Mouse (Mus musculus): ENCODE data around the gene Ddx20. TPM values are rescaled to one million over a fixed set of nuclear protein-coding genes. Genes with fewer than 3 reads are reported as not detected.

Gene Ddx20
- total and polyA plus RNA-seq, 3 experiments = 31.6 to 66.8 (median 37.3) TPM

DNA sequence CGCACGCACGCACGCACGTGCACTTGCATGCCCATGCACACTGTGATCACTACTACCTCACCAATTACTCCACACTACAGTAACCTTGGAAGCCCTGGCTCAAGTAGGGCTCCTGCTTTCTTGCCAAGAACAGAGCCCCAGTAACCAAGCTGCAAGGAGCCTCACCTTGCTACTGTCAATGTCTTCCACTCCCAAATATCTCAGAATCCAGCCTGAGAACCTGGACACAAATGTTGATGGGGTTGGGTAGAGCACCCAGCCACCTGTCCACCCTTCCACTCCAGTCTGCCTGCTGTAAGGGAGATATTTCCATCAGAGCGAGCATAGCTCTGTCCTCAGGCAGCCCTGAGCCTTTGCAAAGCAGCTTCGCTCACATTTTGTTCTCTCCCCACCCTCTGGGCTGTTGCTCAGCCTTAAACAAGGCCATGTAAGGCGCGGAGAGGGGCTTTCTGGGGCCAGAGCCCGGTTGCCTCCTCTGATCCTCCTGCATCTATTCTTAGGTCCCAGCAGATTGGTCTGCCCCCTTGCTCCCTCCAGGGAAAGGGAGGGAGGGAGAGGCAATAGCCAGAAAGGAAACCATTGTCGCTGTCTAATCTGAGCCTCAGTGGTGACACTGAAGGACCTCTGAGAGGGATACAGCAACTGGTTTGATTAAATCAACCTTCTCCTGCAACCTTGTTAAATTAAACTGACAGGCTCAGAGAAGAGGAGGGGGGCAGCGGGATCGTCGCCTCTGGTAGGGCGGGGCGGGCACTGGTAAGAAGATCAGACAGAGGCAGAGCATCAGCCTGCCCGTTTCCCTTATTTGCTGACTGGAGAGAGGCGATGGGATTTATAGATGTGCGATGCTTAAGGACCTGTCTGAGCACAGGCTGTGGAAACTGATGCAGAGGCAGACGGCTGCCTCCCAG, 8.4 kb upstream of the Ddx20 start:
- H3K9me3 ChIP-seq (replicated peaks; ENCODE audit: insufficient read depth, low read length) = no peaks in the 10 kb centered on the region
- H3K4me1 ChIP-seq (ENCODE audit: control insufficient read depth in 1 of 2, insufficient read depth in 2 of 2, low read length in 2 of 2) = peaks cover 24 to 26% of the 10 kb centered on the region in 2 experiments

DNA sequence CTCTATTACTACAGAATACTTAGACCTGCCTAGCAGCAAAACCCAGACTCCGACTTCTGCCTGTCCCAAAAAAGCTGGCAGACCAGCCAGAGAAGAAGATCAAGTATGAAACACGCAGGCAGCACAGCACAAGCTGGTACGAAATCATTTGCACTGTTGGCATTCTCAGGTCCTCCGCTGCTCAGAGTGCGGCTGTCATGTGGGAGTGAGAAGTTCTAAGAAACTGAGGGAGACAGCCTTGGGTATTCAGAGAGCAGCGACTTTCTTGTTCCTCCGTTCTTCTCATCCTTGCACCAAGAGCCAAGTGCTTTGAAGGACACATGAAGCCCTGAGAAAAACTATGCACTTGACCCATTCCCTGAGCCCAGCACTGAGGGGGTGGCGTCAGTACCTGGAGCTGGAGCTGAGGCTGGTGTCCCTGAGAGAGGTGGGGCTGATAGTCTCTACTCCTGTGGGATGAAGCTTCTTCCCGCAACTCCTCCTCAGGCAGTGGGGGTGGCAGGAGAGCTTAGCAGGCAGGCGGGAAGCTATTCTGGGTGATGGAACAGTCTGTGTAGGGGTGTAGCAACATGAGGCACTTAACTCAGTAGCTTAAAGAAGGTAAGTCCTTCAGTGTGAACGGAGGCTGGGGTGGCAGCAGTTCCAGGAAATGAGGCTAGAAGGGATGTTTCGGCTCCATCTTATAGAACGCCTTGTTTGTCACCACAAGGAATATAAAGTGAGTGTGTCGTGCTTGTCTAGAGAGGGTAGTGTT, 6.1 kb upstream of the Ddx20 start:
- TF ChIP-seq SIN3A (IDR thresholded peaks at IDR 0.05; ENCODE audit: low read length) = no peak
- TF ChIP-seq CHD1 (IDR thresholded peaks at IDR 0.05; ENCODE audit: low read depth, low read length) = no peak
- no peak for TF ChIP-seq TCF12 (IDR thresholded peaks at IDR 0.05; ENCODE audit: low read depth, low read length)
- TF ChIP-seq MAX (IDR thresholded peaks at IDR 0.05; ENCODE audit: low read length) = no peak
- TF ChIP-seq TAL1 (IDR thresholded peaks at IDR 0.05; ENCODE audit: low read length) = no peak
- TF ChIP-seq BHLHE40 (IDR thresholded peaks at IDR 0.05; ENCODE audit: borderline replicate concordance, low read depth, low read length) = no peak
- Histone ChIP-seq H3K4me1 (ENCODE audit: control insufficient read depth in 1 of 2, insufficient read depth in 2 of 2, low read length in 2 of 2) (peaks cover 8 to 17% of the 10 kb centered on the region in 2 experiments), H3K79me2 (ENCODE audit: control insufficient read depth, insufficient read depth, low read length, poor library complexity) (no peaks in the 10 kb centered on the region), H3K36me3 (ENCODE audit: control insufficient read depth in 1 of 2, insufficient read depth in 2 of 2, low read length in 2 of 2) (peaks cover 0 to 13% of the 10 kb centered on the region in 2 experiments; a peak in 2 of 4 replicates), H3K4me3 (ENCODE audit: control insufficient read depth in 1 of 2, insufficient read depth in 1 of 2, low read depth in 2 of 2, low read length in 2 of 2) (no peak overlapping the region), H3K27me3 (ENCODE audit: control insufficient read depth in 1 of 2, insufficient read depth in 2 of 2, low read length in 2 of 2) (peaks cover 0 to 2% of the 10 kb centered on the region in 2 experiments; a peak in 1 of 4 replicates), H3K9me3 (replicated peaks; ENCODE audit: insufficient read depth, low read length) (no peaks in the 10 kb centered on the region), H3K9ac (ENCODE audit: control insufficient read depth, low read depth, low read length, poor library complexity, severe bottlenecking) (no peak overlapping the region), H3K27ac (ENCODE audit: control insufficient read depth, low read depth, low read length) (no peak overlapping the region)
- no peak for DNase-seq (ENCODE audit: low read depth, low spot score)

More for the DNA sequence above, 8.4 kb upstream of the Ddx20 start:
- Histone ChIP-seq H3K9ac (ENCODE audit: control insufficient read depth, low read depth, low read length, poor library complexity, severe bottlenecking) (no peak overlapping the region), H3K79me2 (ENCODE audit: control insufficient read depth, insufficient read depth, low read length, poor library complexity) (no peaks in the 10 kb centered on the region), H3K27me3 (ENCODE audit: control insufficient read depth in 1 of 2, insufficient read depth in 2 of 2, low read length in 2 of 2) (peaks cover 0 to 2% of the 10 kb centered on the region in 2 experiments; a peak in 1 of 4 replicates), H3K36me3 (ENCODE audit: control insufficient read depth in 1 of 2, insufficient read depth in 2 of 2, low read length in 2 of 2) (peaks cover 0 to 25% of the 10 kb centered on the region in 2 experiments; a peak in 2 of 4 replicates), H3K27ac (ENCODE audit: control insufficient read depth, low read depth, low read length) (no peak overlapping the region), H3K4me3 (ENCODE audit: control insufficient read depth in 1 of 2, insufficient read depth in 1 of 2, low read depth in 2 of 2, low read length in 2 of 2) (no peak overlapping the region)
- TF ChIP-seq MYB (IDR thresholded peaks at IDR 0.05; ENCODE audit: low read depth, low read length) = no peak
- no peak for TF ChIP-seq BHLHE40 (IDR thresholded peaks at IDR 0.05; ENCODE audit: borderline replicate concordance, low read depth, low read length)
- no peak for TF ChIP-seq GATA1 (IDR thresholded peaks at IDR 0.05; ENCODE audit: low read depth, low read length)
- no peak for TF ChIP-seq NELFE (IDR thresholded peaks at IDR 0.05; ENCODE audit: low read depth, low read length)
- TF ChIP-seq ZMIZ1 (IDR thresholded peaks at IDR 0.05; ENCODE audit: low read depth, low read length) = no peak
- TF ChIP-seq MEF2A (IDR thresholded peaks at IDR 0.05; ENCODE audit: extremely low read depth, insufficient replicate concordance, low read depth, low read length, poor library complexity, severe bottlenecking) = no peak
- no peak for TF ChIP-seq KAT2A (conservative IDR thresholded peaks at IDR 0.05; ENCODE audit: low read depth, low read length)
- no peak for DNase-seq (ENCODE audit: low read depth, low spot score)

Measured in MEL (cell line).